ENCODE assay signal across 9 mouse cellular contexts in the genomic region with DNA sequence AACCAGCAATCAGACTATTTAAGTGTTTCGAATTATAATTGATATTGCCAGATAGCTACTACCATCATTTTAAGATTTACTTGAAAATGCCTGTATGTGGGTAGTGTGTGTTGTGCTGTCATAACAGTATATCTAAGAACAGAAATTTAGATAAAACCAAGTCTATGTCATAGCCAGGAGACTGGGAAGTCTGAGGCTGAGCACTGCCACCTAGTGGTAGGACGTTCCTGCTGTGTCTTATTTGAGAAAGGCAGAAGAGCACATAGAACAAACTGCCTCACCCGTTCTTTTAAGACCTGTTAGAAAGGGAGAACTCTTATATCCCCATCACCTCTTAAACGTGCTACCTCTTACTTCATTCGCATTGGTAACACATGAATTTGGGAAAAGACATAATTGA.
DNase-seq lines count a peak whose midpoint lies in the region; ATAC-seq and TF ChIP-seq lines count a peak whose summit lies in the region.
"Had no signal": no experiment of that assay in that cellular context is flagged by ENCODE, and none has a peak within 500 bp of the region (broad histone marks: within the 10 kb centered on the region; RNA-seq: fewer than 3 reads in every experiment).

No protein-coding gene starts in this region.

- peak; percentile 86 to 89 for DNase-seq in heart, postnatal 10 days
- peak; percentile 74 to 91 for DNase-seq in kidney, postnatal 36 days
- peak; percentile 86 for DNase-seq in testis, postnatal 10 days (ENCODE audit: low spot score)

- no peaks in the 10 kb centered on the region for H3K27me3 ChIP-seq in liver, embryonic 15.5 days
- no peaks in the 10 kb centered on the region for H3K27me3 ChIP-seq in neural tube, embryonic 13.5 days
- H3K27me3 ChIP-seq: heart, embryonic 13.5 days had no signal

- no peak for TF ChIP-seq POLR2A in bone marrow, adult 2 months (IDR thresholded peaks at IDR 0.05; ENCODE audit: borderline replicate concordance, control insufficient read depth, low read depth, low read length)

- H3K27ac ChIP-seq in bone marrow, adult 2 months (ENCODE audit: control insufficient read depth, insufficient read depth, low read depth, low read length, poor library complexity) = no peak overlapping the region
- H3K27ac ChIP-seq in liver, embryonic 15.5 days (replicated peaks) = no peak overlapping the region
- no peak overlapping the region for H3K27ac ChIP-seq in neural tube, embryonic 13.5 days (replicated peaks)
- H3K27ac ChIP-seq: heart, embryonic 13.5 days had no signal

- intact Hi-C loops in heart, postnatal 10 days (cut with DNase I) = loop anchor here (1.0 to 10.0 kb wide), 5 partner anchors 265 to 707 kb away; partner anchors contain the start of gene Atg10

- 14% methylated on average over 5 of the region's 5 CpGs for WGBS in bone marrow, adult 2 months
- WGBS in liver, embryonic 15.5 days (ENCODE audit: insufficient replicate concordance) = 13% methylated on average over 5 of the region's 5 CpGs
- 19% methylated on average over 5 of the region's 5 CpGs for WGBS in neural tube, embryonic 13.5 days

- peak; percentile 83 for ATAC-seq in CD4-positive, CD25-positive, alpha-beta regulatory T cell, adult 4 months
- peak; percentile 91 for ATAC-seq in erythroblast, adult 5-6 weeks (replicated peaks; ENCODE audit: low FRiP score, poor library complexity, severe bottlenecking)
- ATAC-seq in liver, embryonic 15.5 days (ENCODE audit: insufficient read depth) = 0 out of 2 replicates have a peak, but pooled peaks have one; percentile 65
- ATAC-seq in neural tube, embryonic 13.5 days (ENCODE audit: low read depth) = peak; percentile 75

- no peak overlapping the region for H3K4me3 ChIP-seq in bone marrow, adult 2 months (replicated peaks; ENCODE audit: control insufficient read depth, low read depth, low read length)
- H3K4me3 ChIP-seq in liver, embryonic 15.5 days (replicated peaks) = no peak overlapping the region
- H3K4me3 ChIP-seq in neural tube, embryonic 13.5 days = no peak overlapping the region
- H3K4me3 ChIP-seq: heart, embryonic 13.5 days had no signal

- H3K4me1 ChIP-seq in bone marrow, adult 2 months (ENCODE audit: control insufficient read depth, insufficient read depth, low read length) = no peaks in the 10 kb centered on the region; the same call in 1 of the 2 replicates
- peaks cover 13% of the 10 kb centered on the region for H3K4me1 ChIP-seq in liver, embryonic 15.5 days (replicated peaks)
- H3K4me1 ChIP-seq in neural tube, embryonic 13.5 days (replicated peaks) = no peaks in the 10 kb centered on the region

- H3K9ac ChIP-seq in liver, embryonic 15.5 days = no peak overlapping the region
- H3K9ac ChIP-seq in neural tube, embryonic 13.5 days = no peak overlapping the region
- H3K9ac ChIP-seq: heart, embryonic 13.5 days had no signal

- H3K4me2 ChIP-seq in liver, embryonic 15.5 days = no peak overlapping the region
- no peak overlapping the region for H3K4me2 ChIP-seq in neural tube, embryonic 13.5 days
- H3K4me2 ChIP-seq: heart, embryonic 13.5 days had no signal

- TF ChIP-seq CTCF in bone marrow, adult 2 months (IDR thresholded peaks at IDR 0.05; ENCODE audit: control insufficient read depth, insufficient read depth, low read length) = peak; percentile 94

- no peaks in the 10 kb centered on the region for H3K9me3 ChIP-seq in liver, embryonic 15.5 days (replicated peaks)
- no peaks in the 10 kb centered on the region for H3K9me3 ChIP-seq in neural tube, embryonic 13.5 days
- H3K9me3 ChIP-seq: heart, embryonic 13.5 days had no signal

- no peaks in the 10 kb centered on the region for H3K36me3 ChIP-seq in liver, embryonic 15.5 days (replicated peaks)
- H3K36me3 ChIP-seq in neural tube, embryonic 13.5 days = no peaks in the 10 kb centered on the region
- H3K36me3 ChIP-seq: heart, embryonic 13.5 days had no signal
